Mouse (Mus musculus) limb, embryonic 14.5 days (tissue): Measurements from ENCODE around the gene Sh3bp4. TPM values are rescaled to one million over a fixed set of nuclear protein-coding genes. Genes with fewer than 3 reads are reported as not detected.

Experiments used
- ATAC-seq: fragments of 200-750 bp; cut with Nextera tagmentation; 2 replicates; pipeline ENCODE4 v1.8.0; 2017; ENCODE audit warnings: low read depth, moderate number of reproducible peaks, moderate TSS enrichment; ENCODE audit not compliant: low FRiP score
- DNase-seq: peaks from one replicate; pipeline ENCODE4 v3.0.0-alpha.2; 2015; ENCODE audit warnings: low spot score
- H3K27ac ChIP-seq: fragments of 300-500 bp; sonication (generic); replicated peaks from 2 replicates; pipeline ENCODE4 v1.5.1; 2014; ENCODE audit warnings: low read depth, mild to moderate bottlenecking, low read length, moderate library complexity, mixed read lengths
- H3K27me3 ChIP-seq: fragments of 300-500 bp; sonication (generic); 2 replicates; pipeline ENCODE4 v1.6.1; 2014; ENCODE audit warnings: low read length, mixed read lengths; ENCODE audit not compliant: control insufficient read depth, insufficient read depth
- H3K36me3 ChIP-seq: fragments of 300-500 bp; sonication (generic); 2 replicates; pipeline ENCODE4 v1.6.1; 2014; ENCODE audit warnings: mild to moderate bottlenecking, low read length, moderate library complexity, mixed read lengths; ENCODE audit not compliant: control insufficient read depth, insufficient read depth
- H3K4me1 ChIP-seq: fragments of 300-500 bp; sonication (generic); 2 replicates; pipeline ENCODE4 v1.6.1; 2014; ENCODE audit warnings: antibody characterized with exemption, low read length, mixed read lengths; ENCODE audit not compliant: control insufficient read depth, insufficient read depth
- H3K4me2 ChIP-seq: fragments of 300-500 bp; sonication (generic); replicated peaks from 2 replicates; pipeline ENCODE4 v1.6.1; 2014; ENCODE audit warnings: low read depth, mild to moderate bottlenecking, low read length, moderate library complexity; ENCODE audit not compliant: severe bottlenecking
- H3K4me3 ChIP-seq: fragments of 300-500 bp; sonication (generic); replicated peaks from 2 replicates; pipeline ENCODE4 v1.5.1; 2014; ENCODE audit warnings: low read length
- H3K9ac ChIP-seq: fragments of 300-500 bp; sonication (generic); 2 replicates; pipeline ENCODE4 v1.6.1; 2014; ENCODE audit warnings: mild to moderate bottlenecking, low read depth, low read length, moderate library complexity; ENCODE audit not compliant: severe bottlenecking
- H3K9me3 ChIP-seq: fragments of 300-500 bp; sonication (generic); 2 replicates; pipeline ENCODE4 v1.6.1; 2016; ENCODE audit warnings: low read length; ENCODE audit not compliant: control insufficient read depth
- POLR2A ChIP-seq: fragments of 200-500 bp; IDR thresholded peaks from 2 replicates; pipeline ENCODE4 v1.8.0; 2012; ENCODE audit warnings: inconsistent platforms, mild to moderate bottlenecking, moderate library complexity, borderline replicate concordance; ENCODE audit not compliant: insufficient read depth, insufficient read length; ENCODE audit errors: extremely low read depth
- WGBS: fragments of 180-500 bp; shearing (Covaris S2); extraction: QIAGEN DNeasy Blood & Tissue Kit; methylation state at CpG from one replicate; pipeline ENCODE4 v1.1.7; 2014; 5-methylcytosine and 5-hydroxymethylcytosine counted together
- polyA plus RNA-seq, 2 experiments: library from polyadenylated mRNA; depleted of rRNA in 1 of 2; stranded (reverse) in 1 of 2; unstranded in 1 of 2; fragments of >200 nt; fragmentation: Nextera tagmentation in 1 of 2; extraction: Ambion mirVana in 1 of 2; gene quantifications; 2 replicates each; pipeline versions ENCODE4 v1.2.1 to v1.2.3; 2012 to 2014

Sh3bp4 gene
- polyA plus RNA-seq, 2 experiments, result 20.4 to 20.8 TPM

DNA sequence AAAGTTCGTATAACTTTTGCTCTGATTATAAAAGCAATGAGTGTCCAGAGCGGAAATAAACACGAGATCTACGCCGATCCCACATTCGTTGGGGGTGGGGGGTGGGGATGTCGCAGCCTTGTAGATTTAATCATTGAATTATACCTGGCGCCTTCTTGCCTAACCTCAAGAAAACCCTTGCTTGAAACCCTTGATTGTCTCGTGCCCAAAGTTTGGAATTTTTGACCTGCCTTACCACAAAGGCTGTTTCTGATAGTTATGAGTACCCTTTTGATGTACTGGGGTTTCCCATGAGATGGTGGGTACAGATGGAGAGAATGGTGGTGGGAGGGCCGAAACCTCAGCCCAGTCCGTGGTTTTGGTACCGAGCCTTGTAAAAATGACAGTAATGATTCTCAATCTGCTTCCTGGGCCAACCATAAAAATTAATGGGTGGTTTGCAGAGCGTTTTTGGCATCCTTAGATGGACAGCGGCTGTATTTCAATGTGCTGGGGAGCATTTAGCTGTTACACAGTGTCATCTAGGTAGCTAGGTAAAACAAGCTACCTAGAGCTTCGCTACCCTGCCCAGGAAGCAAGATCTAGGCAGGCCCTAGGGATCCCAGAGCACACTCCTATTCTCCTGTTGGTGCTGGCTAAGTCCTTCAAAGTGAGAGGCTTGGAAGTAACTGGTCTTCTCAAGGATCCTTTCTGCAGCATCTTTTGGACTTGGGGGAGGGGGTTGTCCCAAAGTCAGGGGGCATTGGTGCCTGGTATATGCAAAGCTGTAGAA, 1.3 kb downstream of the Sh3bp4 start:
- no peak for TF ChIP-seq POLR2A
- DNase-seq, result no peak
- 5% methylated on average over 15 of the region's 15 CpGs for WGBS
- Histone ChIP-seq H3K9me3 (no peaks in the 10 kb centered on the region), H3K4me2 (peak overlapping the region; percentile 48), H3K27ac (no peak overlapping the region), H3K27me3 (no peaks in the 10 kb centered on the region), H3K4me3 (peak overlapping the region; percentile 86), H3K4me1 (peaks cover 29% of the 10 kb centered on the region), H3K36me3 (no peaks in the 10 kb centered on the region), H3K9ac (peak overlapping the region; percentile 81)
- ATAC-seq, result no peak

DNA sequence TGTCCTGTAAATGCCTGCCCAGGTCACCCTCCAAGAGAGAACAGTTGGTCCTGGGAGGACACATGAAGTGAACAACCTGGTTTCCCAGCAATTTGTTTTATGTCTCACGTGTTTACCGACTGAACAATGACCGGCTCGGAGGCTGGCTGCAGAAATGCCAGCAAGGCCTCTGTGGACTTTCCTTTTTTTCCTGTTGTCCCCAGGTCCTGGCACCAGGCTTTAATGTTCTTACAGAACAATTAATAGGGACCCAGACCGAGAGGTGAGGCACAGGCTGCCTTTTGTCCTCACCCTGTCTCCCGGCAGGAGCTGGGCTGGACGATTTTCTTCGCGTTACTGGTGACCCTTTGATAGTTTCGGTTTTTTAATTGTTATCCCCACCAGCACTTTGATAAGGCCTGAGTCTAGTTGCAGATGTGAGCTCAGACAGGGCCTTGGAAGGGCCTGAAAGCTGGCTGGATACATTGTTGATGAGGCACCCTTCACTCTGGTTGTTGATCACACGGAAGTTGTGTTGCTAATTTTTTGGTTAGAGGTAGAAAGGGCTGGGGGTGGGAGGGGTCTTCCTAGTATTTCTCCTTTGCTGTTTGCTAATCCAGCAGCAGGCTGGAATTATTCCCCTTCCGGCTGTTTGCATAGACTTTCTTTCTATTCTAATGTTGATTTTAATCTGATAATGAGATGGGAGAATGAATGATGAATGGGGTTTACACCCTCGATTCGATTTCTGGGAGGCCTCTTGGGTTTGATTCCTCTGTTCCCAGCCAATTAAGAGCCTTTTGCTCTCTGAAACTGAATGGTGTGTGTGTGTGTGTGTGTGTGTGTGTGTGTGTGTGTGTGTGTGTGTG, 2.2 kb downstream of the Sh3bp4 start:
- DNase-seq (no peak), ATAC-seq (no peak)
- H3K4me3 ChIP-seq, result peak overlapping the region; percentile 86
- peak overlapping the region; percentile 81 for H3K9ac ChIP-seq
- no peak for TF ChIP-seq POLR2A
- no peaks in the 10 kb centered on the region for H3K36me3 ChIP-seq
- H3K9me3 ChIP-seq, result no peaks in the 10 kb centered on the region
- H3K4me1 ChIP-seq, result peaks cover 29% of the 10 kb centered on the region
- H3K27ac ChIP-seq, result no peak overlapping the region
- H3K27me3 ChIP-seq, result no peaks in the 10 kb centered on the region
- 18% methylated on average over 14 of the region's 14 CpGs for WGBS
- H3K4me2 ChIP-seq, result peak overlapping the region; percentile 48

DNA sequence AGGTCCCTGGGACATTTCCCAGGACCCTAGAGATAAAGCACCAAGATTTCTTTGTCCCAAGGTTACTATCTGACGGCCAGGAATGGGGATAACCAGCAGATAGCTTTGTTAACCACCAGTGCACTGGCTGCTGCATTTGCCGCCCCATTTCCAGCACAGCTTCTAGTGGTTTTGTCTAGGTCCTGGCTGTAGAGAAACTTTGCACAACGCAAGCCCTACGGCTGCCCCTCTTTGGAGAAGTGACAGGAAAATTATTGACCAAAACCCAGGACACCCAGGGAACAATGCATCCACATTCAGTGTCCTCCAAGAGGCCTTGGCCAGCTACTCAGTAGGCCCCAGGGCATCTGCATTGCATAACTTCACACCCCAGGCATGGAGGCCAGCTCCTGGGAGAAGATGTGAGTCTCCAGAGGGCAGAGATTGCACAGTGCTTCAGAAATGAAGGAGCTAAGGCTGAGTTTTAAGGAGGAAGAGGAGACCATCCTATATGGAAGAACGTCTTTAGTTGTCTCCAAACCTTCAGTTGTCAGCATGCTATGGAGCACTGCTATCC, 3.2 kb downstream of the Sh3bp4 start:
- Histone ChIP-seq H3K4me3 (no peak overlapping the region), H3K27ac (no peak overlapping the region), H3K9ac (no peak overlapping the region), H3K27me3 (no peaks in the 10 kb centered on the region), H3K4me2 (no peak overlapping the region), H3K4me1 (peaks cover 29% of the 10 kb centered on the region), H3K9me3 (no peaks in the 10 kb centered on the region), H3K36me3 (no peaks in the 10 kb centered on the region)
- ATAC-seq, result no peak
- DNase-seq, result no peak
- 90% methylated on average over 5 of the region's 5 CpGs for WGBS
- no peak for TF ChIP-seq POLR2A

DNA sequence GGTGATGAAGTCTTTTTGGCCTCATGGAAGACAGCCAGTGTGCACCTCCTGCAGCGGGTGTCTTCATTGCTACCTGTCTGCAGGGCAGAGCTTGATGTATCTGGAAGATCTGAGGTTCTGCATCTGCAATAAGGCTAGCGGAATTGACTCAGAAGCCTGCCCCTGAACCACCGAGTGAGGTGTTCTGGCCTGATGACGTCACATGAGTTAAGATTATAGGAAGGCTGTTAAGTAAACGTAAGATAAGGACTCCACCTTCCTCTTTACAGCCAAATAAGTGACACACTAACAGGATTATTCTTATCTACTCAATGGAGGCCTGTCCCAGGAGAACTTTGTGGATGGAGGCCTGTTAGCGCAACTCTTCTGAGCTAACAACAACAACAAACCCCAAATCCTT, 4.5 kb downstream of the Sh3bp4 start:
- DNase-seq, result no peak
- 61% methylated on average over 6 of the region's 6 CpGs for WGBS
- TF ChIP-seq POLR2A, result no peak
- Histone ChIP-seq H3K4me2 (no peak overlapping the region), H3K9me3 (no peaks in the 10 kb centered on the region), H3K4me1 (peaks cover 30% of the 10 kb centered on the region), H3K27ac (no peak overlapping the region), H3K4me3 (no peak overlapping the region), H3K9ac (no peak overlapping the region), H3K36me3 (no peaks in the 10 kb centered on the region), H3K27me3 (no peaks in the 10 kb centered on the region)
- ATAC-seq, result no peak

DNA sequence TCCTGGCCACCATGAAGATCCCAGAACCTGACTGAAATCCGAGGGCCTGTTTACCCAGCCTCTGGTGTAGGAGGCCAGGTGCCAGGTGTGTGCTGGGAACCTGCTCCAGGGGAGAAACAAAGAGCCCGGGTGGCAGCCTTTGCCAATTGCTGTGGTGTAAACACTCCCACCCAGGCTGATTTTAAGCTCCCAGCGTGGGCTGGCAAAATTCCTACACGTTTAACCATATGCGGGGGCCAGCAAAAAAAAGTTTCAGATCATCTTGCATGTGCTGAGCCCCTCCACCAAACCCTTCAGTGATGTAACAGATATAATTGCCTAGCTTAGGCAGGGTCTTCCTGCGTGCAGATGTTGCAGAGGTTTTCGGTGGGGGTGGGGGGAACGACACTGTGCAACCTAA, 4.9 kb downstream of the Sh3bp4 start:
- Histone ChIP-seq H3K9me3 (no peaks in the 10 kb centered on the region), H3K9ac (no peak overlapping the region), H3K4me2 (no peak overlapping the region), H3K4me1 (peaks cover 34% of the 10 kb centered on the region), H3K27me3 (no peaks in the 10 kb centered on the region), H3K36me3 (no peaks in the 10 kb centered on the region), H3K4me3 (no peak overlapping the region), H3K27ac (no peak overlapping the region)
- DNase-seq (no peak), ATAC-seq (no peak)
- no peak for TF ChIP-seq POLR2A
- WGBS, result 35% methylated on average over 8 of the region's 8 CpGs
